Mouse (Mus musculus): ENCODE measurements at regions not wholly inside any gene's neighbourhood (a gene's known extent, or its start where the extent isn't known, plus 50 kb on each side); places are given as distances from the start of the nearest gene placed in this dataset.

GRCm38 (mm10) chr1:73799996-73800395 lies 324.3 kb downstream of the Tns1 start:
- no peak for DNase-seq (ENCODE audit: extremely low read depth, insufficient read length, low spot score)

GRCm38 (mm10) chr1:73799246-73799645 lies 325.0 kb downstream of the Tns1 start:
- DNase-seq (ENCODE audit: extremely low read depth, insufficient read length, low spot score) = no peak

GRCm38 (mm10) chr1:73797858-73798257 lies 326.4 kb downstream of the Tns1 start:
- no peak for DNase-seq (ENCODE audit: extremely low read depth, insufficient read length, low spot score)

- no peak for DNase-seq (ENCODE audit: extremely low read depth, insufficient read length, low spot score)
Measured at GRCm38 (mm10) chr1:73797413-73797812, 326.8 kb downstream of the Tns1 start.

GRCm38 (mm10) chr1:73793871-73794270 lies 330.4 kb downstream of the Tns1 start:
- no peak for DNase-seq (ENCODE audit: extremely low read depth, insufficient read length, low spot score)

- no peak for DNase-seq (ENCODE audit: extremely low read depth, insufficient read length, low spot score)
Measured at GRCm38 (mm10) chr1:73793256-73793655, 331.0 kb downstream of the Tns1 start.

GRCm38 (mm10) chr1:73792311-73792710 lies 331.9 kb downstream of the Tns1 start:
- no peak for DNase-seq (ENCODE audit: extremely low read depth, insufficient read length, low spot score)

- no peak for DNase-seq (ENCODE audit: extremely low read depth, insufficient read length, low spot score)
Measured at GRCm38 (mm10) chr1:73787666-73788065, 336.6 kb downstream of the Tns1 start.

GRCm38 (mm10) chr1:73787224-73787623 lies 337.0 kb downstream of the Tns1 start:
- no peak for DNase-seq (ENCODE audit: extremely low read depth, insufficient read length, low spot score)

- DNase-seq (ENCODE audit: extremely low read depth, insufficient read length, low spot score) = no peak
Measured at GRCm38 (mm10) chr1:73783303-73783702, 340.9 kb downstream of the Tns1 start.

GRCm38 (mm10) chr1:73782871-73783270 lies 341.4 kb downstream of the Tns1 start:
- DNase-seq (ENCODE audit: extremely low read depth, insufficient read length, low spot score) = no peak

GRCm38 (mm10) chr1:73771773-73772172 lies 352.5 kb downstream of the Tns1 start:
- no peak for DNase-seq (ENCODE audit: extremely low read depth, insufficient read length, low spot score)

GRCm38 (mm10) chr1:73770631-73771030 lies 353.6 kb downstream of the Tns1 start:
- no peak for DNase-seq (ENCODE audit: extremely low read depth, insufficient read length, low spot score)

- no peak for DNase-seq (ENCODE audit: extremely low read depth, insufficient read length, low spot score)
Measured at GRCm38 (mm10) chr1:73764611-73765333, 359.5 kb downstream of the Tns1 start.

GRCm38 (mm10) chr1:73758110-73759061 lies 365.9 kb downstream of the Tns1 start:
- no peak for DNase-seq (ENCODE audit: extremely low read depth, insufficient read length, low spot score)

GRCm38 (mm10) chr1:73755791-73756190 lies 368.5 kb downstream of the Tns1 start:
- DNase-seq (ENCODE audit: extremely low read depth, insufficient read length, low spot score) = no peak

GRCm38 (mm10) chr1:73754928-73755327 lies 369.3 kb downstream of the Tns1 start:
- no peak for DNase-seq (ENCODE audit: extremely low read depth, insufficient read length, low spot score)

GRCm38 (mm10) chr1:73753157-73753556 lies 371.1 kb downstream of the Tns1 start:
- no peak for DNase-seq (ENCODE audit: extremely low read depth, insufficient read length, low spot score)

- DNase-seq (ENCODE audit: extremely low read depth, insufficient read length, low spot score) = no peak
Measured at GRCm38 (mm10) chr1:73748702-73749101, 375.5 kb downstream of the Tns1 start.

- no peak for DNase-seq (ENCODE audit: extremely low read depth, insufficient read length, low spot score)
Measured at GRCm38 (mm10) chr1:73744555-73745234, 379.6 kb downstream of the Tns1 start.
